Mouse (Mus musculus) adrenal gland, postnatal 0 days (tissue): Measurements from ENCODE around the gene Mpp4. TPM values are rescaled to one million over a fixed set of nuclear protein-coding genes. Genes with fewer than 3 reads are reported as not detected.

ENCODE experiments used
- polyA plus RNA-seq: library from polyadenylated mRNA; unstranded; fragments of >200 nt; fragmentation: Nextera tagmentation; extraction: Ambion mirVana; gene quantifications from 2 replicates; pipeline ENCODE4 v1.2.1, GENCODE M21; 2015

The Mpp4 gene
- polyA plus RNA-seq, result 0.30 and 0.35 TPM in 2 replicates

DNA sequence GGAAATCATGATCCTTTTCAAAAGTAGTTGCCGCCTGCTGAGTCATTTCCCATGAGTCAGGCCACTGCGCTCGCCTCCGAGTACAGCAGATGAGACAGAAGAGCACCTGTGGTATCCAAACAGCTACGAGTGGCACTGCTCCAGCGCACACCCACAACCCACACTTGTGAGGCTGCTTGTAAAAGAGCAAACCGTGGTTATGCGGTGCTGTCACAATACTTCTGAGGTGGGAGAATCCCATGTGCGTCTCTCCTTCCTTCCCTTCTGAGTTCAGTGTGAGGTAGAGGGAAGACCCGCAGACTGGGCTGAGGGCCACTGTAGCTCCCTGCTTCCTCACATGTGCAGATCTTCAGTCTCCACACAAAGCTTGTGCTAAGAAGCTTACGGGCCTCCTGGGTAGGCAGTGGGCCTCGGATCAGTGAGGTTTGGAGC is at the start of gene Mpp4:
Gene Mpp4, minus strand, starts transcription at position 360 of the 432 bp plus-strand sequence.

DNA sequence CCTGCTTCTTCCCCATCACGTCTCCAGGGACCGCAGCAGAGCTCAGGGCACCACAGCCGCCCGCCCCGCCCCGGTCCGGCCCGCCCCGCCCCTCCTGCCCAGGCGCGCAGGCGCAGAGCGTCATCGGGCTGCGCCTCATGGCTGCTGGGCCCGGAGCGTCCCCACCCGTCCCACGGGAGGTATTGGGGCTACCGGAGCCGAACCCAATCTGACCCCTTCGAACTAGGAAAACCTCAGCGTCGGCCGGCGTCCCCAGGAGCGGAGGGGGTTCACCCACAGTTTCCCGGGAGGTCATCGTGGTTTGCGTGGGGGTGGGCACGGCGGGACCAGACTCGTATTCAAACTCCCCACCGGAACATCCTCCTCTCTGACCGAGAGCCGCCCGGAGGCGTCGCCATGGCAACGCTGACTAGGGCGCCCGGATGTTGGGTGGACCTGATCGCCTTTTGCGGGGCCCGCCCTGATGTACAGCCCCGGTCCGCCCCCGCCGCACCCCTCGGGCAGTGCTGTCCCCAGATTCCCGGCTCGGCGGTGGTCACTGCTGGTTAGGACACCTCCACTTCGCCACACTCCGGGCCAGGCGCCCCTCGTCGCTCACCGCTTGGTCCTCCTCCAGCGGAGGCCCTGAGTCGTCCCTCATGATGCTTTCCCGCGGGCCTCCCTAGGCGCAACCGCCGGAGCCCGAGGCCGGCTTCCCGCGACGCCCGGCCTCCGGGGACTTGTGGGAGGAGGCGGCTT is 43.3 kb downstream of the Mpp4 start, which contains the start of gene Tmem237:
Gene Tmem237, minus strand, starts transcription at position 689 of the 738 bp plus-strand sequence.

DNA sequence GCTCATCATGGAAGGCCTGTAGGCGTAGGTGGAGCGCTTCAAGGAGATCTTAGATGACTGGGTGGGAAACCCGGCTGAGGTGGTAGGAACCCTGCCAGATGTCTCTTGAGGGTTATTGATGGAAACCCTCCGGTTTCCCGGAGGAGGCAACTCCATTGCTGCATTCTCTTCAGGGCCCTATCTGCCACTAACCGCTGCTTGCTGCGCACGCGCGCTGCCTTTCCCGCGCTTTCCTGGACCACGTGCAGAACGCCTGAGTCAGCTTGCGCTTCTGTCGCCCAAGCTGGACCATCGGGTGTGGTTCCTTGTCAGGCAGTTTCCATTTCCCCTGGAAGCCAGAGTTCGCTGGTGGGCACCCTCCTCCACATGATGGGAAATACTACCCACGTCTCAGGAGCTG is 68.5 kb downstream of the Mpp4 start, which contains the start of gene C2cd6:
Gene C2cd6, minus strand, starts transcription at position 196 of the 400 bp plus-strand sequence.

Other genes starting within 250 kb of the Mpp4 start
- gene Trak2, start 190.0 kb downstream of the Mpp4 start, polyA plus RNA-seq, result 8.3 and 8.8 TPM in 2 replicates
- 19.5 and 31.1 TPM in 2 replicates for gene Stradb, start 189.9 kb downstream of the Mpp4 start, polyA plus RNA-seq
- gene C2cd6, start 68.5 kb downstream of the Mpp4 start, polyA plus RNA-seq, result not detected in 2 replicates
- gene Tmem237, start 43.0 kb downstream of the Mpp4 start, polyA plus RNA-seq, result 30.3 and 30.9 TPM in 2 replicates
- 3.3 TPM in 2 replicates for gene Als2, start 73.8 kb upstream of the Mpp4 start, polyA plus RNA-seq
- gene Cdk15, start 93.5 kb upstream of the Mpp4 start, polyA plus RNA-seq, result 0.25 and 0.47 TPM in 2 replicates